Mouse (Mus musculus) forebrain, postnatal 0 days (tissue): ENCODE measurements around the gene Psmb7. TPM values are rescaled to one million over a fixed set of nuclear protein-coding genes. Genes with fewer than 3 reads are reported as not detected.
A peak's percentile ranks its signal among the peaks of the same experiment; 100 is the strongest.

Experiments used
- ATAC-seq: fragments of 200-750 bp; cut with Nextera tagmentation; 2 replicates; pipeline ENCODE4 v1.8.0; 2017; ENCODE audit warnings: mild to moderate bottlenecking, moderate library complexity
- DNase-seq: peaks from one replicate; pipeline ENCODE4 v3.0.0-alpha.2; 2015
- H3K27ac ChIP-seq: fragments of 300-500 bp; sonication (generic); 2 replicates; pipeline ENCODE4 v1.5.1; 2014; ENCODE audit warnings: low read depth, mild to moderate bottlenecking, antibody characterized with exemption, low read length, moderate library complexity, mixed read lengths
- H3K27me3 ChIP-seq: fragments of 300-500 bp; sonication (generic); 2 replicates; pipeline ENCODE4 v1.6.1; 2014; ENCODE audit warnings: mild to moderate bottlenecking, low read length, mixed read lengths; ENCODE audit not compliant: insufficient read depth
- H3K36me3 ChIP-seq: fragments of 300-500 bp; sonication (generic); 2 replicates; pipeline ENCODE4 v1.6.1; 2014; ENCODE audit warnings: mild to moderate bottlenecking, moderate library complexity; ENCODE audit not compliant: insufficient read depth
- H3K4me1 ChIP-seq: fragments of 300-500 bp; sonication (generic); 2 replicates; pipeline ENCODE4 v1.6.1; 2014; ENCODE audit warnings: antibody characterized with exemption; ENCODE audit not compliant: insufficient read depth
- H3K4me2 ChIP-seq: fragments of 300-500 bp; sonication (generic); 2 replicates; pipeline ENCODE4 v1.6.1; 2014; ENCODE audit warnings: low read depth, mild to moderate bottlenecking, moderate library complexity
- H3K4me3 ChIP-seq: fragments of 300-500 bp; sonication (generic); 2 replicates; pipeline ENCODE4 v1.5.1; 2014; ENCODE audit warnings: low read depth, low read length, mixed read lengths
- H3K9ac ChIP-seq: fragments of 300-500 bp; sonication (generic); 2 replicates; pipeline ENCODE4 v1.6.1; 2014; ENCODE audit warnings: mild to moderate bottlenecking
- H3K9me3 ChIP-seq: fragments of 300-500 bp; sonication (generic); 2 replicates; pipeline ENCODE4 v1.6.1; 2016; ENCODE audit warnings: low read length
- CTCF ChIP-seq: sonication (generic); IDR thresholded peaks from 2 replicates; pipeline ENCODE4 v1.5.1; 2016; ENCODE audit warnings: antibody characterized with exemption, control low read depth, low read depth
- WGBS: fragments of 180-500 bp; shearing (Covaris S2); extraction: QIAGEN DNeasy Blood & Tissue Kit; methylation state at CpG from one replicate; pipeline ENCODE4 v1.1.7; 2014; 5-methylcytosine and 5-hydroxymethylcytosine counted together
- polyA plus RNA-seq: library from polyadenylated mRNA; unstranded; fragments of >200 nt; fragmentation: Nextera tagmentation; extraction: Ambion mirVana; gene quantifications from 2 replicates; pipeline ENCODE4 v1.2.1, GENCODE M21; 2015
- total RNA-seq: library from RNA; depleted of rRNA; stranded (reverse); fragments of >200 nt; gene quantifications from 2 replicates; pipeline ENCODE4 v1.2.3, GENCODE M21; 2014

The Psmb7 gene
- total and polyA plus RNA-seq, 2 experiments from 2014 or later: 276 to 292 TPM

GRCm38 (mm10) chr2:38621610-38622021, 22.3 kb downstream of the Psmb7 start:
- peak overlapping the region; percentile 22; the same call in 1 of the 2 replicates for H3K9ac ChIP-seq
- no peak overlapping the region for H3K4me2 ChIP-seq
- H3K9me3 ChIP-seq: no peaks in the 10 kb centered on the region
- H3K36me3 ChIP-seq: no peaks in the 10 kb centered on the region
- 17% methylated on average over 6 of the region's 6 CpGs for WGBS
- H3K4me1 ChIP-seq: peaks cover 5% of the 10 kb centered on the region; the same call in 1 of the 2 replicates
- H3K27ac ChIP-seq: peak overlapping the region; percentile 73
- TF ChIP-seq CTCF: peak; percentile 78
- ATAC-seq (peak; percentile 95), DNase-seq (peak; percentile 80)
- H3K4me3 ChIP-seq: no peak overlapping the region
- no peaks in the 10 kb centered on the region for H3K27me3 ChIP-seq

- no peak overlapping the region for H3K4me2 ChIP-seq
- no peaks in the 10 kb centered on the region for H3K27me3 ChIP-seq
- peaks cover 5% of the 10 kb centered on the region; the same call in 1 of the 2 replicates for H3K4me1 ChIP-seq
- H3K9ac ChIP-seq: 0 out of 2 replicates have a peak overlapping the region, but pooled peaks have one; percentile 22
- DNase-seq (no peak), ATAC-seq (no peak)
- no peaks in the 10 kb centered on the region for H3K36me3 ChIP-seq
- 72% methylated on average over 4 of the region's 4 CpGs for WGBS
- H3K9me3 ChIP-seq: no peaks in the 10 kb centered on the region
- no peak overlapping the region for H3K4me3 ChIP-seq
- TF ChIP-seq CTCF: no peak
- H3K27ac ChIP-seq: peak overlapping the region; percentile 73; the same call in 1 of the 2 replicates
Measured at GRCm38 (mm10) chr2:38621076-38621475, 22.8 kb downstream of the Psmb7 start.

- Histone ChIP-seq H3K4me3 (no peak overlapping the region), H3K36me3 (no peaks in the 10 kb centered on the region), H3K27ac (no peak overlapping the region), H3K4me2 (no peak overlapping the region), H3K27me3 (no peaks in the 10 kb centered on the region), H3K4me1 (peaks cover 13% of the 10 kb centered on the region; the same call in 1 of the 2 replicates), H3K9me3 (no peaks in the 10 kb centered on the region), H3K9ac (no peak overlapping the region)
- ATAC-seq: no peak
- DNase-seq: no peak
- no peak for TF ChIP-seq CTCF
- WGBS: 76% methylated on average over 4 of the region's 4 CpGs
Measured at GRCm38 (mm10) chr2:38619777-38620176, 24.1 kb downstream of the Psmb7 start.

GRCm38 (mm10) chr2:38616956-38617872, 26.7 kb downstream of the Psmb7 start:
- TF ChIP-seq CTCF: no peak
- H3K4me1 ChIP-seq: peaks cover 13% of the 10 kb centered on the region; the same call in 1 of the 2 replicates
- WGBS: 76% methylated on average over 5 of the region's 5 CpGs

GRCm38 (mm10) chr2:38616072-38616471, 27.8 kb downstream of the Psmb7 start:
- ATAC-seq (peak; percentile 48; the same call in 1 of the 2 replicates), DNase-seq (peak; percentile 39)
- no peak overlapping the region for H3K4me2 ChIP-seq
- no peak overlapping the region for H3K4me3 ChIP-seq
- WGBS: 23% methylated on average over 4 of the region's 4 CpGs
- H3K9me3 ChIP-seq: no peaks in the 10 kb centered on the region
- H3K4me1 ChIP-seq: peaks cover 8% of the 10 kb centered on the region; the same call in 1 of the 2 replicates
- peak; percentile 52 for TF ChIP-seq CTCF
- H3K27me3 ChIP-seq: no peaks in the 10 kb centered on the region
- H3K36me3 ChIP-seq: peaks cover 10% of the 10 kb centered on the region; the same call in 1 of the 2 replicates
- H3K9ac ChIP-seq: no peak overlapping the region
- H3K27ac ChIP-seq: no peak overlapping the region

More at GRCm38 (mm10) chr2:38616956-38617872, 26.7 kb downstream of the Psmb7 start:
- ATAC-seq (no peak), DNase-seq (no peak)
- Histone ChIP-seq H3K9ac (no peak overlapping the region), H3K4me3 (no peak overlapping the region), H3K27me3 (no peaks in the 10 kb centered on the region), H3K36me3 (peaks cover 10% of the 10 kb centered on the region; the same call in 1 of the 2 replicates), H3K27ac (no peak overlapping the region), H3K9me3 (no peaks in the 10 kb centered on the region), H3K4me2 (no peak overlapping the region)

- no peak for DNase-seq
- Histone ChIP-seq H3K27me3 (no peaks in the 10 kb centered on the region), H3K9me3 (no peaks in the 10 kb centered on the region), H3K9ac (no peak overlapping the region), H3K4me2 (no peak overlapping the region; the same call in 1 of the 2 replicates), H3K36me3 (peaks cover 10% of the 10 kb centered on the region; the same call in 1 of the 2 replicates), H3K4me1 (peaks cover 8% of the 10 kb centered on the region; the same call in 1 of the 2 replicates), H3K4me3 (no peak overlapping the region), H3K27ac (no peak overlapping the region)
- no peak for ATAC-seq
- WGBS: 41% methylated on average over 6 of the region's 6 CpGs
- no peak for TF ChIP-seq CTCF
Measured at GRCm38 (mm10) chr2:38614437-38614836, 29.4 kb downstream of the Psmb7 start.

GRCm38 (mm10) chr2:38613576-38613975, 30.3 kb downstream of the Psmb7 start:
- ATAC-seq: no peak
- H3K9ac ChIP-seq: no peak overlapping the region
- no peak overlapping the region for H3K4me2 ChIP-seq
- 80% methylated on average over 3 of the region's 3 CpGs for WGBS
- no peak for DNase-seq
- peaks cover 8% of the 10 kb centered on the region; the same call in 1 of the 2 replicates for H3K4me1 ChIP-seq
- no peak for TF ChIP-seq CTCF
- H3K27ac ChIP-seq: no peak overlapping the region
- no peaks in the 10 kb centered on the region for H3K27me3 ChIP-seq
- H3K9me3 ChIP-seq: no peaks in the 10 kb centered on the region
- H3K36me3 ChIP-seq: peaks cover 10% of the 10 kb centered on the region; the same call in 1 of the 2 replicates
- no peak overlapping the region for H3K4me3 ChIP-seq
